Mouse (Mus musculus): ENCODE measurements around the gene Fam234b.

GRCm38 (mm10) chr6:135236576-135236975 is 38.8 kb downstream of the Fam234b start:
- TF ChIP-seq MAFK (IDR thresholded peaks at IDR 0.05; ENCODE audit: insufficient read depth, low read depth, low read length) (no peak), ZNF384 (IDR thresholded peaks at IDR 0.05; ENCODE audit: low read depth, low read length) (no peak), CHD2 (IDR thresholded peaks at IDR 0.05; ENCODE audit: low read depth, low read length) (no peak), ZC3H11A (IDR thresholded peaks at IDR 0.05; ENCODE audit: borderline replicate concordance, low read depth, low read length) (0 out of 2 replicates have a peak, but pooled peaks have one; percentile 1)
